Mouse (Mus musculus): ENCODE results near the gene Klk11.

The Klk11 gene

DNA sequence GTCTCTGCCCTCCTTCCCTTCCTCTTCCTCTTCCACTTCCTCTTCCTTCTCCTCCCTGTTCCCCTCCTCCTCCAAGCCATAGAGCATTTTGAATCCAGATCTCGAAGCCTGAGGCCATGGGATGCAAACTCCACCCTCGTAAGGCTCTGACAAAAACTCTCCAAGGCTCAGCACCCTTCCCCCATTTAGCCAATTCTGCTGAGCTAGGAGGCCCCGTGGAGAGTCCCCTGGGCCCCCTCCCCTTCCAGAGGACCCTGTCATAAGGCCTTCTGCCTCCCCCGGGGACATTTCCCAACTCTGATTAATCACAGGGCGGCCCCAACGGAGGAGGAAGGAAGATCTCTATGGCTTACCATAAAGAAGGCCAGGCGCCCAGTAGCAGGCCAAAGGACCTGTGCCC lies 17.2 kb downstream of the Klk11 start, which contains the start of gene Klk9:
Gene Klk9 (plus strand): TSS at position 301 of the 400 bp plus-strand sequence.
- DNase-seq (ENCODE audit: low read depth, low spot score): no peak

- no peak for DNase-seq (ENCODE audit: low read depth, low spot score)
Measured at GRCm38 (mm10) chr7:43796355-43796754, 22.0 kb downstream of the Klk11 start.

DNA sequence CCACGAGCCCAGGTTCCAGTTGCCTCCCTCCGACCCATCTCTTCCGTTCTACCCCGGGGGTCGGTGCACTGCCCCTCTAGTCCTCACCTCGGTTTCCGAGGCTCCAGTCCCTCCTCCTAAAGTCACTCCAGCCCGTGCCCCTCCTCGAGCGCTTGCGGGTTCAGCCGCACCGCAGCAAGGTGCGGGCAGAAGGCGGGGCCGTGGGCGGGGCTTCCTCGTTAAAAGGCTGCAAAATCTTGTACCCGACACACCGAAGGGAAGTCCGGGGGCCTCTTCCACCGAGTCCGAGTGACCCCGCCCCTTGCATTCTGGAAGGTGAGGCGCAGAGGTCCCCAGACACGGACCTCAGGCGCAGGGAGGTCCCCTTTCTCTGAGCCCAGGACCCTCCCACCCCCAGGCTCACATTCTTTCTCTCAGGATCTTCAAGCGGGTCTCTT lies 22.9 kb downstream of the Klk11 start, which contains the start of gene Klk8:
Gene Klk8 (plus strand): TSS at position 245 of the 437 bp plus-strand sequence.
- peak; percentile 66 for DNase-seq (ENCODE audit: low read depth, low spot score)

GRCm38 (mm10) chr7:43797844-43798462 lies 23.5 kb downstream of the Klk11 start:
- DNase-seq (ENCODE audit: low read depth, low spot score): peak; percentile 85

GRCm38 (mm10) chr7:43799876-43800275 lies 25.5 kb downstream of the Klk11 start:
- peak; percentile 58 for DNase-seq (ENCODE audit: low read depth, low spot score)

DNA sequence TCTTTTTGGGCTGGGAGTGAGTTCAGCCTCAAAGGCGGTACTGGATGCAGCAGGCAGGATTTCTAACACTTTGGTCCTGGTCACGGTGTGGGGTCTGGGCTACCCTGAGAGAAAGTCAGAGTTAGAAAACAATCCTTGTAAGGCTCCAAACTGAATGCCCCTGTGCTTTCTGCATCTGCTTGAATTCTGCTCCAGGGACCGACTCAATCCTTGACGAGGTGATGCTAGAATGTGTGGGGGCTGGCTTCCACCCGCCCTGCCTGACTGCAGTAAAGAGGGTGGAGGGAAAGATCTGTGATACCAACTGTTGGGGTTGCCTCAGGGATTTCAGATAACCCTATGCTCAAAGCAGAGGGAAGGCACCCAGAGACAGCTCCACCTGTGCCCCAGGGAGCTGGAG lies 36.6 kb downstream of the Klk11 start, which contains the start of gene Klk7:
Gene Klk7 (plus strand): TSS at position 301 of the 400 bp plus-strand sequence.
- DNase-seq (ENCODE audit: low read depth, low spot score): no peak

DNA sequence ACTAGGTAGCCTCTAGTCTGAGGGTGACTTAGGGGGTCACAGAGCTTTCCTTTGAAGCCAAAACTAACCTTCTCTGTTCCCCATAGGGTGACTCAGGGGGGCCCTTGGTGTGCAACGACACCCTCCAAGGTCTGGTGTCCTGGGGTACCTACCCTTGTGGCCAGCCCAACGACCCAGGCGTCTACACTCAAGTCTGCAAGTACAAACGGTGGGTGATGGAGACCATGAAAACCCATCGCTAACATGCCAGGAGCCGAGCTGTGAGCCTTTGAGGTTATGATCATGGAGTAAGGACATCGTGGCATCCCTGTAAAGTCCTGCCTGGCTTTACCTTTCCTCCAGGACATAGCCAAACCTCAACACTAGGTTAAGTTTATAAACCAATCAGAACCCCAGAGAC lies 40.8 kb downstream of the Klk11 start:
- no peak for DNase-seq (ENCODE audit: low read depth, low spot score)

DNA sequence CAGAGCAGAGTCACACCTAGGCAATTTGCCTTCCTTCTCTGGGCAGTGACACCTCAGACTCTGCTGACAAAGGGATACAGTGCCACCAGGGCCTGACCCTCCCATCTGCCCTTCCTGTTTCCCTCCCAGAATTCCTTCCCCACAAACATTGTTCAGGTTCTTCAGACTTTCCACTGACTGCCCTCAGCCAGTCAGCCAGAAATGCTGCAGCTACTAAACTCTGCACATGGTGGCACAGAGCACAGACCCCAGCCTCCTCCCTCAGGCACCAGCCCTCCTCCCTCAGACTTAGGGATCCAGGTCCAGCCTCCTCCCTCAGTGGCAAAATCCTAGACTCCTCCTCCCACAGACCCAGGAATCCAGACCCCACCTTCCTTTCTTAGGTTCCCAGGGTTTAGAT lies 42.3 kb downstream of the Klk11 start:
- DNase-seq (ENCODE audit: low read depth, low spot score): peak; percentile 74

GRCm38 (mm10) chr7:43821581-43821980 lies 47.2 kb downstream of the Klk11 start:
- no peak for DNase-seq (ENCODE audit: low read depth, low spot score)

- DNase-seq (ENCODE audit: low read depth, low spot score): no peak
Measured at GRCm38 (mm10) chr7:43824199-43824598, 49.8 kb downstream of the Klk11 start, which contains the start of gene Klk6. TSS of gene Klk6 (plus strand) at chr7:43824499.

DNA sequence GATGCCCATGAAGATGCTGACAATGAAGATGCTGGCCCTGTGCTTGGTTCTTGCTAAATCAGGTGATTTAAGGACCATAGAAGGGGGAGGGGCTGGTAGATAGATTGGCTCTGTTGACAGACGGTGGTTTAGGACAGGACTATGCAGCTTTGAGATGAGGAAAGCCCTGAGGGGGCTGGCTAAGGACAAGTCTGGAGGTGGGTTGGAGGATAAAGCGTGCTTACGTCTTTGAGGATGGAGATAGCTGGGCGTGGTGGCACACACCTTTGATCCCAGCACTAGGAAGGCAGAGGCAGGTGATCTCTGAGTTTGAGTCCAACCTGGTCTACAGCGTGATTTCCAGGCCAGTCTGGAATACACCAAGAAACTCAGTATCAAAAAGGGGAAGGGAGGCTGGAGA lies 51.7 kb downstream of the Klk11 start:
- DNase-seq (ENCODE audit: low read depth, low spot score): no peak

DNA sequence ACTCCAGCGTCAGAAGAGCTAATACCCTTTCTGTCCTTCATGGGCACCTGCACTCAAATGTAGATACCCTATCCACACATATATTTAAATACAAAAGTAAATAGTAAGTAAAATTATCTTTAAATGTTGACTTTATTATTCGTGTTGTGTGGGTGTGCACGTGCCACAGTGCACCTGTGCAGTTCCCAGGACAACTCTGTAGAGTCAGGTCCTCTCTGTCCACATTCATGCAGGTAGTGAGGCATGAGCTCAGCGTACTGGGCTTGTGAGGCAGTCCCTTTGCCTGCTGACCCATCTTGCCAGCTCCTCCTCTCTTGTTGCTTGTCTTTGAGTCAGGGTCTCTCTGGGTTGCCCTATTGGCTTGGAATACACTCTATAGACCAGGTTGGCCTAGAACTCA lies 53.3 kb downstream of the Klk11 start:
- DNase-seq (ENCODE audit: low read depth, low spot score): no peak
